Mouse (Mus musculus): ENCODE data around the gene Rnf144b. TPM values are rescaled to one million over a fixed set of nuclear protein-coding genes. Genes with fewer than 3 reads are reported as not detected.

The Rnf144b gene
- total RNA-seq, 4 experiments from 2014 or later = 21.8 to 26.8 (median 26.2) TPM

DNA sequence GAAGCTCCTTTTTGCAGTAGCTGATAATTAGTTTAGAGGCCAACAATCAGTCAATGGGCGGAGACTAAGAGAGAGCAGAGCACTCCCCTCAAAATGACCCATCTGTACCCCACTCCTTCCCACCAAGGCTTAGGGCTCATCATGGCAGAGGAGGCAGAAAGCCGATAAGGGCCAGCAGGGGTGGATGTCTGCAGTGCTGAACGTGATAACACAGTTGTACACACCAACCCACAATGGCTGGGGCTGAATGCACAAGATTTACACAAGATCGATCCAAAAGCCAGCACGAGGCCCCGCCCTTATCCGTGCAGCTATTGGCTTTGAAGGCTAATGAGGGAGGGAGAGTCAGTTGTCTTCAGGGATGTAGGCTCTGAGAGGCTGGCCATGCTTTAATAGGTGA lies 58.3 kb downstream of the Rnf144b start:
- no peak for DNase-seq (ENCODE audit: low spot score)

DNA sequence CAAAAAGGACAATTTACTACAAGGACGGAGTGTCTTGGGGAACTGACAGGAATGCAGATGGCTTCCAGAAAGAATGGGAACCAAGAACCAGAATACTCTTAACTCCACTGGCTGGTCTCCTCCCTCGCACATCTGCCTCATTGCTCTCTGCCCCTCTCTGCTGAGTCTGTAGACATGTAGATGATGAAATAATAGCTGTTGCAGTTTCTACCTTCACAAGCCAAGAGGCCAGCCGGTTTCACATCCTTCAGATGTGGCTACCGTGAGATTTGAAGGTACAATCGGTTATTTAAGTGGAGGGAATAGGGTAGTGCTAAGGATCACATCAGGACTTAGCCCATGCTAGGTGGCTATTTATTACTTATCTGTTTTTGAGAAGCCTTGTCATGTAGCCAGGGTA lies 59.9 kb downstream of the Rnf144b start:
- DNase-seq (ENCODE audit: low spot score) = no peak

DNA sequence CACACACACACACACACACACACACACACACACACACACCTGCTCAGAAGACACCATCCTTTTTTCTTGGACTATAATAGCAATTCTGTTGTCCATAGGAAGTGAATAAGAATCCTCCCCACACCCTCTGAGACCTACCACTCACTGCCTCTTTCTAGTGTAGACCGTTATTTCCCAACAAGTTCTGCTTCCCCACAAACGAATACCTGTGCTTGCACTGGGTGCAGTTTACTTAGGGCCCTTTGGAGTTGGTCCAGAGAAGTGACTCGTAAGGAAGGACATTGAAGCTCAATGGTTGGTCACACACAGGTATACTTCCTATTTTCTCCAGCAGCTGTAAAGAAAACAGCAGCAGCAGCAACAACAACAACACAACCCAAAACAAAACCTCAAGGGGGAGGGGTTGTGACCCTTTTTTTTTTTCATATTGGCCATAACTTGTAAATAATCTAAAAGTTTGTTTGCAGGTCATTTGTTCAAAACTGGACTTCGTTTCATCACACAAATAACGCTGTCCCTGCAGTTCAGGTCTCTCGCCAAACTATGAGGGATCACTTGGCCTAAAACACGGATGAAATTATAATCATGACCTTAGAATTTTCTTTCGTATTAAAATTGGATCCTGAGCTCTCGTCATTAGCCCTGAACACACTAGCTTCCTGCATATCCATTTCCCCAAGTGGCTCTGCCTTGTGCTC lies 60.7 kb downstream of the Rnf144b start:
- no peak for DNase-seq (ENCODE audit: low spot score)

DNA sequence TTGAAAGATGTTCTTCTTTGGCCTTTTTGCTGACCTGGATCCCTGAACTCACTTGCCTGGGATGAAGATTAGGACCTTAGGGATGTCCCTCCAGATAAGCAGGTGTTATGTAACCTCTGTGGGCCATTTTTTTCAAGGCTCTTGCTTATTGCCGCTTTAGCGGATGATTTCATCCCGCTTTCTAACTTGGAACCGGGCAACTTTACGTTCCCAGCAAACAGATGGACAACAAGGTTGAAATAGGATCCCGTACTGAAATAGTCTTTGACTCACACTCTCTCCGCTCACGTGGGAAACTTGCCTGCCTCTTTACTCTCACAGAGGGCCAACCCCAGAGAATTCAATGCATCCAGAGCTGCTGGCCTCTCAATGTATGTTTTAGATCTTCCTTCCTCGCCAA lies 61.3 kb downstream of the Rnf144b start:
- DNase-seq (ENCODE audit: low spot score) = no peak

DNA sequence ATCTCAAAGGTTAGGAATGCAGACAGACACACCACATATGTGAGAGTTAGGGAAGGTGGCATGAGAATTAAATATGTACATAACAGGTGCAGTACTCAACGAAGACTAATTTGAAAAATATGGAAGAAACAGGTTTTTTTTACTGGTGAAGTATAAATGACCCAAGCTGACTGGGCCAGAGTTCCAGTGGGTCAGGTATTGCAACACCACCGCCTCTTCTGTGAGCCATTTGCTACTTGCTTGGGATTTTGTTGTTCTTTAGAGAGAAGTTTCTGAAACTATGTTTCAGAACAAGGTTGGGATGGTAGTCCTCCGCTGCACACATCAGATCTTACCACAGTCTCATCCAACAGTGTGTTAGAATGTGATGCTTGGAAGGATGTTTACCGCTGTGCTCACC lies 65.4 kb downstream of the Rnf144b start:
- no peak for DNase-seq (ENCODE audit: low spot score)

DNA sequence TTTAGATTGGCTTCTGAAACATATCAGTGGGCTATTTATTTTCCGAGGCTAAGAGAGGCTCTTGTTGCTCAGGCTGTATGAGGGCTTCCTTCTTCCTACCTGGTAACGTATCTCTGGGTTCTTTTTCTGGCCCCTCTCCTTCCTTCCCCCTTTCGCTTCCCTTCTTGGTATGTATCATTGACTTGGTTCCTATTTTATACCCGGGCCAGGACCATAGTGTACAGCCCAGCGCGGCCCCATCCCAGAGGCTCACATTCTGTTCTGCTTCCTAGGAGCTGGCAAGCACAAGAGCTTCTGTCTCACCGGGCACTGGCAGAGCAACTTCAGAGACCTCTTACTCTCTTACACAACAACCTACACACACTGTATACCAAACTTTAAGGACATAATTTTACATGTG lies 67.5 kb downstream of the Rnf144b start:
- peak; percentile 35 for DNase-seq (ENCODE audit: low spot score)

DNA sequence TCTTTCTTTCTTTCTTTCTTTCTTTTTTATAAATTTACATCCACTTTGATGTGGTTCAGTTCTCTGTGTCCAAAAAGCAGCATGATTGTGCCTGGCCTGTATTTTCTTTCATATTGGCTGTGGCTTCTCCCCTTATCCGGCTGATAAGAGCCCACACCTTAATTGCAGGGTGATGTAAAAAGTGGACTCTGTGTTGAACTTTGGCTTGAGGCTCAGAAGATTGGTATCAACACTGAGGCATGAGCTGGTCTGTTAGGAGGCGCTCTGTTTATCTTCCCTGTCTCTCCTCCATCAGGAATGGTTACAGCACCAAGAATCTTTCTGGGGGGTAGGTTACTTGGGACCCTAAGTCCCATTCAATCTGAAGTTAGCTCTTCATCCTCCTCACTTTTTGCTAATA lies 69.7 kb downstream of the Rnf144b start:
- DNase-seq (ENCODE audit: low spot score) = no peak

DNA sequence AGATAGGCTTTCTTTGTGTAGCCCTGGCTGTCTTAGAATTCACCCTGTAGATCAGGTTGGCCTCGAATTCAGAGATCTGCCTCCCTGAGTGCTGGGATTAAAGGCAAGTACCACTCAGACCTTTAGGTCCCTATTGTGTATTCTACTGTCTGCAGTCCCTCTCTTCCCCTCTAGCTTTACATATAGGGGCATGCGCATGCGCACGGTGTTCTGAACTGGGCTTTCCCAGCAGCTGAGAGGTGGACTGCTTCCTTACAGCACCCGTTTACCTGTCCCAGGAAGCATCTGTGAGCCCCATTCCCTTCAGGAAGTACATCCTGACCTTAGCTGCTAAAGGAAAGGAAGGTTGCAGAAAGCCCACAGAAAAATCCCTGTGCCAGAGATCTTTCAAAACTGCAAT lies 70.3 kb downstream of the Rnf144b start:
- DNase-seq (ENCODE audit: low spot score) = no peak

DNA sequence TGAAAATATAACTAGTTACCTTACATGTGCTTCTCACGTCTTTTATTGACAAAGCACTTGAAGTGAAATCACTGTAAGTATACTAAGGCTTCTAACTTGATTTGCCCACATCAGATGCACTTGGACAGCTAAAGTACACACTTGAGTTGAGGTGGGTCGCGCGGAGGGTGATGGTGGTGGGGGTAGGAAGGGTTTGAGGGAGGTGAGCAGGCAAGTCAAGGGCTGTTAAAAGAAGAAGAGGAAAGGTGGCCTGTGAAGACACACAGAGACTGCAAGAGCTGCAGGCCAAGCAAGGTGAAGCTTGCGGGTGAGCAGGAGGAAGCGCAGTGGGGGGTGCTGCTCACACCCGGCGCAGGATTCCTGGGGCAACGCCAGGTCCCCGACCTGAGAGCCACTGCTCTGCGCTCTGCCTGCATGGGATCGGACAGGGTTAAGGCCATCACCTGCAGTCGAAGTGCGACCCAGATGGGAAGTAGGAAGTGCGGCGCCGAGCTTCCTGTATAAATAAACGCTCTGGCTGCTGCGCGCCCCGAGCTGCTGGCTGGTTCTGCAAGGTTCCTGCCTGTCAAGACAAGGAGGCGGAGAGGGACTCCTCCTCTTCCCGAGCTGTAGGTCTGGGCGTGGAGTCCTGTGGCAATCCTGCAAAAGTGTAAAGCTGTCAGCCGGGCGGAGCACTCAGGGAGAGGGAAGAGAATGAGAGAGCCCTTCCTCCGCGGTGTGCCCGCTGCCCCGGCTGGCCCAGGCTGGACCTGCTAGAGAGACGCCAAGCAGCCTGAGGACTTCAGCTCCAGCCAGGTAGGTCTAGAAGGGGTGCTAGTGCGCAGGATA lies 71.1 kb downstream of the Rnf144b start:
- DNase-seq (ENCODE audit: low spot score) = peak; percentile 78

DNA sequence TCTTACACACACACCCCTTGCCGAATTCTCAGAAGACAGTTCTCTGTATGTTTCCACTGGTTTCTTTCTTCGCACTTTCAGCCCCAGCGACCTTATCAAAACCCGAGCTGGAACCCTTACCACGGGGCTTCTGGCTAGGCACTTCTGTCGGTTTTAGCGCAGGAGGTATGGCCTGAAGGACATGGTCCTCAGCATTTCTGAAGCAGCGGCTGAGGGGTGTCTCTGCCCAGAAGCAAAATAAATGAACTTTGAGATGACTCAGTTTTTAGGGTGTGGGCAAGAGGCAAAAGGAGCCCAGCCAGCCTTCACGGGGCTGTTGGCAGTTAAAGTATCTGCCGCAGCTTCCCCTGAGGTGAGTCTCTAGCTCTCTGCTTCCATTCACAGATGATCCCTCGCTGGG lies 72.2 kb downstream of the Rnf144b start:
- DNase-seq (ENCODE audit: low spot score) = no peak

DNA sequence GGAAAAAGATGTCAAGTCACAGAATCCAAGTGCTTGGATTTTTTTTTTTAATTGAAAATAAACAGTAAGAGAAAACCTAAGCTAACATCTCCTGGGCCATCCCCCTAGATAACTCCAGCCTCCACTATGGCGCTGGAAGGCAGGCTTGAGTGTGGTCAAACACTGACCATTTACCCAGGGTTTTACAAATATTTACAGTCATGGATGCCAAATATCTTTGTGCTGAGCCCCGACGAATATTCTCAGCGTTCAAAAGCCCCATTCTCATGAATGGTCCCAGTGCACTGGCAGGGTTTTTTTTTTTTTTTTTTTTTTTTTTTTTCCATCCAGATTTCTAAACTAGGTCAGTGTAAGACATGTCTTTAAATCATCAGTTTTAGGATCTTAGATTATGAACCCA lies 73.0 kb downstream of the Rnf144b start:
- DNase-seq (ENCODE audit: low spot score) = no peak

DNA sequence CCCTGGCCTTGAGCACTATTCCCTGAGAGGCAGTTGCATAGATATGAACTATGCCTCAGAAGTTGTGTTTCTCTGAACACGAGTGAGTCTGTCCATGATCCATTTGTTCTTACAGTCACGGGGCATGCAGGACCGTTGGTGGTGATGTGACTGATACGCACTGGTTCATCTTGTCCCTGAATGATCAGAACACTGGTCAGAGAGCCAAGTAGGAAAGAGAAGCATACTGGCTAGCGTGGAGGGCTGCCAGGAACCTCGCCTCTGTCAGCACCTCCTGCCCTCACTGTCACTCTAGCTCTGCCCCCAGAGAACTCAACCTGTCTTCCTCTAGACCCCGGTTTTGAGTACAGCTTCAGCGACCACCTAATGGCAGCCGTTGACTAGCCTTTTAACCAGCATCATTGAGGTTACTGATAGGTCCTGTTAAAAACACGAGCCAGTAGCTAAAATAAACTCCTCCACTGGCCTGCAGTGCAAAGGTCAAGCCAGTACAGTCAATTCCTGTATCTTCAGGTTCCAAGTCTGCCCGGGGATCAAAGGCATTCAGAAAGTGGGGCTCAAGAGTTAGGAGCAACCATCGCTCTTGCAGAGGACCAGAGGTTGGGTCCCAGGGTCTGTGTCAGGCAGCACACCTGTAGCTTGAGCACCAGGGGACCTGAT lies 77.7 kb downstream of the Rnf144b start:
- DNase-seq (ENCODE audit: low spot score) = peak; percentile 60

DNA sequence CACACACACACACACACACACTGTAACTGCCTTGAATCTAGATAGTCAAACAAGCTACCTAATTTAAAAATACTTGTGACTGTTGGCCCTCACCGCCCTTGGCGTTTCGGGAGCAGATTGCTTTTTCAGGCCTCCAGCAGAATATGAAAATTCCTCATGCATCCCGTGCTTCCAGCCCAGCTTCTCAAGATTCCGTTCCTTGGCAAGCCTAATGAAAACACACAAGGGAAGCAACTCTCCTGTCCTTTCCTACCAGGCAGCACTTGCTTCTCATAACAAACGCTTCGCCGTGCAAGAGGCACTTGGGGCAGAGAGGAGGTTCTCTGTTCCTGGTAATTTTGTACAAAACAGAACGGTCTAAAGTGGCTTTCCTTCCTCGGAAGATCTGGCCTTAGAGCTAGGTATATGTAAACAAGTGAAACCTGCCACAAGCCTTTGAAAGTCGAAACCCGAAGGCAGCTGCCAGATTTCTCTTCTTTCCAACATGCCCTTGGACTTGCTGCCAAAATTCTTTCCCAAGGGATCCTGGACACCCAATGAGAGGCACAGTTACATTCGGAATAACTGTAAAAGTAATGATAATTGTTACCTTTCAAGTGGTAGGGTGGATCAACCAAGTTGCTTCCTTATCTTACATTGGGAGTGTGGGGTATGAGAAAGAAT lies 79.6 kb downstream of the Rnf144b start:
- DNase-seq (ENCODE audit: low spot score) = peak; percentile 76

DNA sequence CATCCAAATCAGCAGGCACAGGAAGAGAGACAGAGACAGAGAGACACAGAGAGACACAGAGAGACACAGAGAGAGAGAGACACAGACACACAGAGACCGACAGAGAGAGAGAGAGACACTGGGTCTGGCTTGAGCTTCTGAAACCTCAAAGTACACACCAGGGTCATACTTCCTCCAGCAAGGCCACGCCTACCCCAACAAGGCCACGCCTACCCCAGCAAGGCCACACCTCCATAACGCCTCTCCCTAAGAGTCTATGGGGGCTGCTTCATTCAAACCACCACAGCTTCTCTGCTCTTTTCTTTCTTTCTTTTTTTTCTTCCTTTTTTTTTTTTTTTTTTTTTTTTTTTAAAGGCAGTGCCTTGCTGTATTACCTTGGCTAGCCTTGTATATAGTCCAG lies 88.0 kb downstream of the Rnf144b start:
- DNase-seq (ENCODE audit: low spot score) = no peak

DNA sequence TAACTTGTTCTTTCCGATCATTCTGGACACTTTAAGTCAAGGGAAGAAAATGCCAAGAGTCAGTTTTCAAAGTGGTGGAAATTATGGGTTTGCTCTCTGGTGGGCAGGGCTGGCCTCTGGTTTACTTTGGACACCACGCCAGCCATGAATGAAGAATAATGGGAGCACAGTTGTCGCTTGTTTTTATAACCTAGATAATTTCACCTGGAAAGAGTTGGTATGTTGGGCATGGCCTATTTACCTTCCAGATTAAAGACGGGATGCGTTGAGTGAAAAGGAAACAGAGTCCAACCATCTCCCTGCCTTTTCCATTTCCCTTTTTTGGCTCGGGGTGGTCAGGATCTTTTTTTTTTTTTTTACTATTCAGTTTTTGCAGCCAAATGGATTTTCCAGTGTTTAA lies 88.5 kb downstream of the Rnf144b start:
- DNase-seq (ENCODE audit: low spot score) = no peak

DNA sequence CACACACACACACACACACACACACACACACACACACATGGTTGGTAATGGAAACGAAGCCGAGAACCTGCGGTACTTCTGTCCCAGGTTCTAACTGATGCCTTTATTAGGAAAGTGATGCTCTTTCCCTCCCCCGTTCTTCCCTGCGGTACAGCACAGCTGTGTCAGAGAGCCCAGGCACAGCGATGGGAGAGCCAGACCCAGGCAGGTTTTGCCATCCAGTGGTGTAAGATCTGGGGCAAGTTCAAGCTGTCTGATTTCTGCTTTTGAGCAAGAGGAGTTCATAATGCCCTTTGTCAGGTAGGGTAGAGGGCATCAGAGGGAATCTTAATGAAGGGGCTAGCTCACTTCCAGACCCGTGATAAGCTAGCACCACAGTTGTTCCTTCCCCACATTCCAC lies 89.1 kb downstream of the Rnf144b start:
- no peak for DNase-seq (ENCODE audit: low spot score)

DNA sequence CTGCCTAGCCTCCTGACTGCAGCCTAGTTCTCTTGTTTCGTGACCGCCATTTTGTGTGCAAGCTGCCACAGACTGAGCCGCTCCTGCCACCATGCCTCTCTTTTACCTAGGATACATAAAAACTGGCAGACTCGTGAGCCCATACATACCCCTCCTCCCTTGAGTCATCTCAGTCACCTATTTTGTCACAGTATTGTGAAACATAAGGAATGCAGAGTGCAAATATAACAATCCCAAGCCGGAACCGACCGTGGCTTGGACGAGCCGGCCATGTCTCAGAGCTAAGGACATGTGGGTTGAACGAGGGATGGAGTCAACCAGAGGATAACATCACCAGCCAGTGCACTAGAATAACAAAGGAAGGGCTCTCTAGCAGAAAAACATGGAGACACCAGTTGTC lies 91.4 kb downstream of the Rnf144b start:
- no peak for DNase-seq (ENCODE audit: low spot score)

DNA sequence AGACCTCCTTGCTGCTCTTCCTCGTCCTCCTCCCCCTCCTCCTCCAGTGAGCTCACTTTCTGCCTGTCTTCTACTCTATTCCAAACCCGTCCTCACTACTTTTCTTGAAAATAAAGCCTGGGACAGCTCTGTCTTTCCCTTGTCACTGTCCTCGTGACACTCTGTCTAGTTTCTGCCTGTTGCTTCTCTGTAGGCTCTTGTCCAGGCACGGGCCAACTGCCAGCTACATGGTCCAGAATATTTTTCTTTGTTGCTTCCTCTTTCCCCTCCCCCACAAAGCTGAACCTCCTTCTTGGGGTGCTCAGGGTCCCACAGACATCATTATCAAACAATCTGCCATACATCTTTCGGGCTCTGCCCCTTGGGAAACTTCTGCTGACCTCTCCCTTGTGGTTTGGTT lies 92.4 kb downstream of the Rnf144b start:
- peak; percentile 50 for DNase-seq (ENCODE audit: low spot score)

DNA sequence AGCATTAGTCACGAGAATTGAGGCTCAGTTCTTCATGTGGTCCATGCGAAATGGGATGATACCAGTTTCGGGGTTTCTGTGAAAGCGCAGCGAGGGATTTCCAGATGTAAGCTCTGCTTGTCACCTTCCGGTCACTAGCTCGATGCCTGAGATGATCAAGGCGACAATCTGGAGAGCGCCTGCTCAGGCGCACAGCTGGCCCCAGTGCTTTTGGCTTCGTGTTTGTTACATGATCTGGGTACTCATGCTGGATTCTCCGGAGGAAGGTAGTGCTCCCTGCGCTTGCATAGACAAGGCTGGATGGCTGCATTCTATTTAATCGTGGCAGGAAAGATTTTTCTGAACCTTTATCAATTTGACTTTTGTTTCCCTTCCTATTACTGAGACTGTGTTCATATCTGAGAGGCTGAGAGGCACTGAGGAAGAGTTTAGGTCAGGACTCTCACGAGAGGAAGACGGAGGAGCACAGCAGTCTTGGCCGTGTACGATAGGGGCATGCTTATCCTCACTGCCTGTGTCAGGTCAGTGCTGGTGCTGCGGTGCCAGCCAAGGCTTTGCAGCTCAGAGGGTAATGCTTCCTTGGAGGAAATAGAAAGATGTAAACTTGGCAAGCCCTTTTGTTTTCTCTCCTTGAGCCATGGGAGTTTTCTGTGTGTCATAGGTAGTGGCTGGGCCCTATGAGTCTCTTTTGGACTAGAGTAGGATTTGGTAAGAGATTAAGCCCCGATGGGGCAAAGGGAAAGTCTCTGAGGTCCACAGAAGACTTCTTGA lies 93.5 kb downstream of the Rnf144b start:
- no peak for DNase-seq (ENCODE audit: low spot score)

DNA sequence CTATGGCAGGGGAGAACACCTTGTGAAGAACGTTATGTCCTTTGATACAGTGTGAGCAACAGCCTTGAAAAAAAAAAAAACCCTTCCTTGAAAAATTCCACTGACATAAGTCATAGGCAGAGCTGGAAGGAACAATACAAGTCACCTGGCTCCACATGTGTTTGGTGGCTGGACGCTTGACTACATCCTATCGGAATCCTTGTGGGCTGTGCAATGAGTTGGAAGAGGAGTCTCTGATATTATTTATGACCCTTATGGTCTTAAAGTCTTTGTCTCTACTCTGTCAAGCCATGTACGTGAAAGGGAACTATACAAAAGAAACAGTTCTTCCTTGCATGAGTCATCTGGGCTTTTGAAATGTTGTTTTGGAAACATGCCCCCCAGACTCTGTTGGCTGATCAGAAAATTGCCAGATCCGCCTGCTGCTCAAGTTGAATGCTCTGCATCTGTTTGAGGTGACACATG lies 94.7 kb downstream of the Rnf144b start:
- DNase-seq (ENCODE audit: low spot score) = peak; percentile 28

DNA sequence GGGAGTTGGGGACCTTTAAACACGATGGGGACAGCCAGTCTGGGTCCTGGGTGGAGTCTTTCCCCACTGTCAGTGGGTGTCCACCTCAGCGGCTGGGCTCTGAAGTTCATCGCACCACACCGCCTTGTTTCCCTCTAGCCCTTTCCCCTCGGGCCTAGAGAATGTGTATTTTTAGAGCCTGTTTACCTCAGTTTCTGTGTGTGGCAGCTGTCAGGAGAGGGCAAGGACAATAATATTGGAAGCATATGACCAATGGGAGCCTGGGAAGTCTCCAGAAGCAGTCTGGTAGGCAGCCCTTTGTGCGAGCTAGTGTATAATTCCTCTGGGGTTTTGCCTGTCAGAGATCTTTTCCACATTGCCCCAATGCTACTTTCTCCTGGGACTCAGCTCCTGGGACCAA lies 95.9 kb downstream of the Rnf144b start:
- no peak for DNase-seq (ENCODE audit: low spot score)
